Mouse (Mus musculus) limb, embryonic 14.5 days (tissue): Measurements from ENCODE around the gene Zic1. TPM values are rescaled to one million over a fixed set of nuclear protein-coding genes. Genes with fewer than 3 reads are reported as not detected.
A peak's percentile ranks its signal among the peaks of the same experiment; 100 is the strongest.

ENCODE experiments used
- ATAC-seq: fragments of 200-750 bp; cut with Nextera tagmentation; 2 replicates; pipeline ENCODE4 v1.8.0; 2017; ENCODE audit warnings: low read depth, moderate number of reproducible peaks, moderate TSS enrichment; ENCODE audit not compliant: low FRiP score
- DNase-seq: peaks from one replicate; pipeline ENCODE4 v3.0.0-alpha.2; 2015; ENCODE audit warnings: low spot score
- H3K27ac ChIP-seq: fragments of 300-500 bp; sonication (generic); replicated peaks from 2 replicates; pipeline ENCODE4 v1.5.1; 2014; ENCODE audit warnings: low read depth, mild to moderate bottlenecking, low read length, moderate library complexity, mixed read lengths
- H3K27me3 ChIP-seq: fragments of 300-500 bp; sonication (generic); 2 replicates; pipeline ENCODE4 v1.6.1; 2014; ENCODE audit warnings: low read length, mixed read lengths; ENCODE audit not compliant: control insufficient read depth, insufficient read depth
- H3K36me3 ChIP-seq: fragments of 300-500 bp; sonication (generic); 2 replicates; pipeline ENCODE4 v1.6.1; 2014; ENCODE audit warnings: mild to moderate bottlenecking, low read length, moderate library complexity, mixed read lengths; ENCODE audit not compliant: control insufficient read depth, insufficient read depth
- H3K4me1 ChIP-seq: fragments of 300-500 bp; sonication (generic); 2 replicates; pipeline ENCODE4 v1.6.1; 2014; ENCODE audit warnings: antibody characterized with exemption, low read length, mixed read lengths; ENCODE audit not compliant: control insufficient read depth, insufficient read depth
- H3K4me2 ChIP-seq: fragments of 300-500 bp; sonication (generic); replicated peaks from 2 replicates; pipeline ENCODE4 v1.6.1; 2014; ENCODE audit warnings: low read depth, mild to moderate bottlenecking, low read length, moderate library complexity; ENCODE audit not compliant: severe bottlenecking
- H3K4me3 ChIP-seq: fragments of 300-500 bp; sonication (generic); replicated peaks from 2 replicates; pipeline ENCODE4 v1.5.1; 2014; ENCODE audit warnings: low read length
- H3K9ac ChIP-seq: fragments of 300-500 bp; sonication (generic); 2 replicates; pipeline ENCODE4 v1.6.1; 2014; ENCODE audit warnings: mild to moderate bottlenecking, low read depth, low read length, moderate library complexity; ENCODE audit not compliant: severe bottlenecking
- H3K9me3 ChIP-seq: fragments of 300-500 bp; sonication (generic); 2 replicates; pipeline ENCODE4 v1.6.1; 2016; ENCODE audit warnings: low read length; ENCODE audit not compliant: control insufficient read depth
- POLR2A ChIP-seq: fragments of 200-500 bp; IDR thresholded peaks from 2 replicates; pipeline ENCODE4 v1.8.0; 2012; ENCODE audit warnings: inconsistent platforms, mild to moderate bottlenecking, moderate library complexity, borderline replicate concordance; ENCODE audit not compliant: insufficient read depth, insufficient read length; ENCODE audit errors: extremely low read depth
- WGBS: fragments of 180-500 bp; shearing (Covaris S2); extraction: QIAGEN DNeasy Blood & Tissue Kit; methylation state at CpG from one replicate; pipeline ENCODE4 v1.1.7; 2014; 5-methylcytosine and 5-hydroxymethylcytosine counted together
- polyA plus RNA-seq, 2 experiments: library from polyadenylated mRNA; depleted of rRNA in 1 of 2; stranded (reverse) in 1 of 2; unstranded in 1 of 2; fragments of >200 nt; fragmentation: Nextera tagmentation in 1 of 2; extraction: Ambion mirVana in 1 of 2; gene quantifications; 2 replicates each; pipeline versions ENCODE4 v1.2.1 to v1.2.3; 2012 to 2014

The Zic1 gene
- 6.0 and 14.6 TPM in 2 replicates for polyA plus RNA-seq (2012; rRNA removed)
- polyA plus RNA-seq (2014; fragmentation: Nextera tagmentation; extraction: Ambion mirVana), result 0.21 and 0.23 TPM in 2 replicates

- ATAC-seq (peak; percentile 53; the same call in 1 of the 2 replicates), DNase-seq (no peak)
- H3K27ac ChIP-seq, result no peak within 1 kb of the TSS
- no peaks in the 10 kb centered on the region for H3K36me3 ChIP-seq
- peak within 1 kb of the TSS; percentile 22 for H3K4me3 ChIP-seq
- no peak for TF ChIP-seq POLR2A
- WGBS, result 0% methylated on average over 12 of the region's 33 CpGs
- H3K4me2 ChIP-seq, result peak within 1 kb of the TSS; percentile 28
- no peak within 1 kb of the TSS for H3K9ac ChIP-seq
- H3K27me3 ChIP-seq, result peaks cover 92% of the 10 kb centered on the region
- H3K4me1 ChIP-seq, result peaks cover 3% of the 10 kb centered on the region; the same call in 1 of the 2 replicates
- H3K9me3 ChIP-seq, result no peaks in the 10 kb centered on the region
Observed at GRCm38 (mm10) chr9:91365664-91366063, at the start of gene Zic1. Zic1 (minus strand) TSS chr9:91365810.

GRCm38 (mm10) chr9:91414007-91414661, 48.5 kb upstream of the Zic1 start:
- Histone ChIP-seq H3K4me1 (no peaks in the 10 kb centered on the region), H3K9me3 (no peaks in the 10 kb centered on the region), H3K4me3 (no peak overlapping the region), H3K4me2 (no peak overlapping the region), H3K36me3 (no peaks in the 10 kb centered on the region), H3K27me3 (peaks cover 61% of the 10 kb centered on the region), H3K27ac (no peak overlapping the region), H3K9ac (no peak overlapping the region)
- ATAC-seq (no peak), DNase-seq (no peak)
- WGBS, result 2% methylated on average over 12 of the region's 12 CpGs
- TF ChIP-seq POLR2A, result no peak

- Histone ChIP-seq H3K36me3 (no peaks in the 10 kb centered on the region), H3K27ac (no peak overlapping the region), H3K4me2 (no peak overlapping the region), H3K4me1 (no peaks in the 10 kb centered on the region), H3K9me3 (no peaks in the 10 kb centered on the region), H3K9ac (no peak overlapping the region), H3K27me3 (peaks cover 73% of the 10 kb centered on the region), H3K4me3 (no peak overlapping the region)
- ATAC-seq (no peak), DNase-seq (no peak)
- no peak for TF ChIP-seq POLR2A
- 0% methylated on average over 3 of the region's 3 CpGs for WGBS
Observed at GRCm38 (mm10) chr9:91409771-91410170, 44.2 kb upstream of the Zic1 start.

- peaks cover 89% of the 10 kb centered on the region for H3K27me3 ChIP-seq
- ATAC-seq (no peak), DNase-seq (no peak)
- H3K36me3 ChIP-seq, result no peaks in the 10 kb centered on the region
- TF ChIP-seq POLR2A, result no peak
- no peak overlapping the region for H3K9ac ChIP-seq
- no peak overlapping the region for H3K4me2 ChIP-seq
- H3K4me1 ChIP-seq, result no peaks in the 10 kb centered on the region
- 2% methylated on average over 6 of the region's 6 CpGs for WGBS
- H3K9me3 ChIP-seq, result no peaks in the 10 kb centered on the region
- H3K27ac ChIP-seq, result no peak overlapping the region
- no peak overlapping the region for H3K4me3 ChIP-seq
Observed at GRCm38 (mm10) chr9:91406258-91406763, 40.7 kb upstream of the Zic1 start.

- H3K27ac ChIP-seq, result no peak overlapping the region
- no peaks in the 10 kb centered on the region for H3K9me3 ChIP-seq
- H3K36me3 ChIP-seq, result no peaks in the 10 kb centered on the region
- no peak overlapping the region for H3K4me3 ChIP-seq
- no peak for ATAC-seq
- H3K9ac ChIP-seq, result no peak overlapping the region
- no peaks in the 10 kb centered on the region for H3K4me1 ChIP-seq
- under 1% methylated on average over 16 of the region's 16 CpGs for WGBS
- no peak for DNase-seq
- H3K4me2 ChIP-seq, result no peak overlapping the region
- peaks cover 90% of the 10 kb centered on the region for H3K27me3 ChIP-seq
- TF ChIP-seq POLR2A, result no peak
Observed at GRCm38 (mm10) chr9:91405753-91406178, 40.2 kb upstream of the Zic1 start.
